Comparison of ENCODE assay signal across 9 mouse cellular contexts in the genomic region with DNA sequence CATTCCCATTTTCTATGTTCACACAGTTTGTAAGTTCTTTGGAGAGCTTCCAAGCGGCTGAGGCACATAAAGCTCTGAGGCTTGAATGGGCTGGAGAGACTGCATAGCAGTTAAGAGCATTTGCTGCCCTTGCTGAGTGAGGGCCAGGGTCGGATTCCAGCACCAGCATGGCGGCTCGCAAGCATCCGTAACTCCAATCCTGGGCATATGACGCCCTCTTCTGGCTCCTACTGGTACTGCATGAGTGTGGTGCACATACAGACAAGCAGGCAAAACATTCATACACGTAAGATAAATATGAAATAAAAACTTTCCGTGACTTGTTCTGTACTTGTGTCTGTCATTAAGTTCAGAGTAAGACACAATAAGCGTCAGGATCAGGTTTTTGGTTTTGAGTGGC. TPM values are rescaled to one million over a fixed set of nuclear protein-coding genes. Genes with fewer than 3 reads are reported as not detected.
DNase-seq lines count a peak whose midpoint lies in the region; ATAC-seq and TF ChIP-seq lines count a peak whose summit lies in the region.
"Had no signal": no experiment of that assay in that cellular context is flagged by ENCODE, and none has a peak within 500 bp of the region (broad histone marks: within the 10 kb centered on the region; RNA-seq: fewer than 3 reads in every experiment).

No protein-coding gene starts in this region.

- peak; percentile 74 for TF ChIP-seq CTCF in intestine, postnatal 0 days (IDR thresholded peaks at IDR 0.05; ENCODE audit: low read depth)

- DNase-seq in MN1 (ENCODE audit: low spot score), result peak; percentile 16
- peak; percentile 56 for DNase-seq in embryonic facial prominence, embryonic 10.5 days (ENCODE audit: low spot score)
- DNase-seq in kidney, postnatal 10 days, result peak; percentile 68
- peak; percentile 47 for DNase-seq in mesoderm, embryonic 11.5 days (ENCODE audit: low read depth, low spot score)
- DNase-seq in ovary, postnatal 10 days (ENCODE audit: low spot score), result no peak
- DNase-seq in cerebellum, adult 11-12 months, result no peak

- no peak overlapping the region for H3K4me3 ChIP-seq in intestine, postnatal 0 days (ENCODE audit: low read depth, low read length)
- no peak overlapping the region for H3K4me3 ChIP-seq in intestine, embryonic 15.5 days (replicated peaks)
- H3K4me3 ChIP-seq in embryonic facial prominence, embryonic 10.5 days, result 0 out of 2 replicates have a peak overlapping the region, but pooled peaks have one; percentile 27
- H3K4me3 ChIP-seq: neural tube, embryonic 12.5 days had no signal

- no peak for ATAC-seq in intestine, postnatal 0 days
- ATAC-seq in intestine, embryonic 15.5 days, result no peak

- H3K4me1 ChIP-seq in intestine, postnatal 0 days (replicated peaks; ENCODE audit: control insufficient read depth, insufficient read depth, low read length), result no peaks in the 10 kb centered on the region
- peaks cover 11% of the 10 kb centered on the region; the same call in 1 of the 2 replicates for H3K4me1 ChIP-seq in intestine, embryonic 15.5 days (replicated peaks)
- peaks cover 41% of the 10 kb centered on the region for H3K4me1 ChIP-seq in embryonic facial prominence, embryonic 10.5 days
- H3K4me1 ChIP-seq: neural tube, embryonic 12.5 days had no signal

- H3K36me3 ChIP-seq in intestine, postnatal 0 days (ENCODE audit: control insufficient read depth, insufficient read depth), result no peaks in the 10 kb centered on the region
- H3K36me3 ChIP-seq in intestine, embryonic 15.5 days, result no peaks in the 10 kb centered on the region
- H3K36me3 ChIP-seq in embryonic facial prominence, embryonic 10.5 days (replicated peaks), result no peaks in the 10 kb centered on the region
- H3K36me3 ChIP-seq: neural tube, embryonic 12.5 days had no signal

- no peak overlapping the region for H3K27ac ChIP-seq in intestine, postnatal 0 days (ENCODE audit: low read depth, low read length)
- no peak overlapping the region for H3K27ac ChIP-seq in intestine, embryonic 15.5 days
- peak overlapping the region; percentile 75 for H3K27ac ChIP-seq in embryonic facial prominence, embryonic 10.5 days (replicated peaks)
- H3K27ac ChIP-seq: neural tube, embryonic 12.5 days had no signal

- no peaks in the 10 kb centered on the region for H3K27me3 ChIP-seq in intestine, postnatal 0 days (replicated peaks; ENCODE audit: control insufficient read depth, insufficient read depth, low read length)
- H3K27me3 ChIP-seq in intestine, embryonic 15.5 days (replicated peaks), result no peaks in the 10 kb centered on the region
- no peaks in the 10 kb centered on the region for H3K27me3 ChIP-seq in embryonic facial prominence, embryonic 10.5 days (replicated peaks; ENCODE audit: low read depth, poor library complexity, severe bottlenecking)
- H3K27me3 ChIP-seq: neural tube, embryonic 12.5 days had no signal

- 55% methylated on average over 9 of the region's 9 CpGs for WGBS in intestine, postnatal 0 days
- 60% methylated on average over 9 of the region's 9 CpGs for WGBS in intestine, embryonic 15.5 days
- WGBS in embryonic facial prominence, embryonic 10.5 days, result 54% methylated on average over 9 of the region's 9 CpGs

- no peaks in the 10 kb centered on the region for H3K9me3 ChIP-seq in intestine, postnatal 0 days (ENCODE audit: control insufficient read depth)
- H3K9me3 ChIP-seq in intestine, embryonic 15.5 days, result no peaks in the 10 kb centered on the region
- no peaks in the 10 kb centered on the region for H3K9me3 ChIP-seq in embryonic facial prominence, embryonic 10.5 days

- no peak overlapping the region for H3K9ac ChIP-seq in intestine, postnatal 0 days (ENCODE audit: low read depth, low read length)
- H3K9ac ChIP-seq in intestine, embryonic 15.5 days, result no peak overlapping the region
- H3K9ac ChIP-seq: neural tube, embryonic 12.5 days had no signal

- H3K4me2 ChIP-seq in intestine, postnatal 0 days (replicated peaks; ENCODE audit: low read depth), result no peak overlapping the region
- no peak overlapping the region for H3K4me2 ChIP-seq in intestine, embryonic 15.5 days (replicated peaks)
- H3K4me2 ChIP-seq: neural tube, embryonic 12.5 days had no signal

RNA-seq across cellular contexts. Expression of gene Tnfsfm13, which starts 19.6 kb away (rescaled TPM):
- polyA plus RNA-seq in intestine, postnatal 0 days (2015; fragmentation: Nextera tagmentation; extraction: Ambion mirVana), result 4.1 and 4.8 TPM in 2 replicates
- polyA plus RNA-seq in intestine, embryonic 15.5 days (2015; fragmentation: Nextera tagmentation; extraction: Ambion mirVana), result 2.6 and 3.1 TPM in 2 replicates
- 0.88 and 1.3 TPM in 2 replicates for polyA plus RNA-seq in embryonic facial prominence, embryonic 10.5 days (2016; fragmentation: Nextera tagmentation; extraction: Ambion mirVana)

RNA-seq across cellular contexts. Expression of gene Tnfsf12, which starts 19.8 kb away (rescaled TPM):
- 6.6 and 7.2 TPM in 2 replicates for polyA plus RNA-seq in intestine, postnatal 0 days (2015; fragmentation: Nextera tagmentation; extraction: Ambion mirVana)
- 6.6 and 7.0 TPM in 2 replicates for polyA plus RNA-seq in intestine, embryonic 15.5 days (2015; fragmentation: Nextera tagmentation; extraction: Ambion mirVana)
- 1.2 and 2.2 TPM in 2 replicates for polyA plus RNA-seq in embryonic facial prominence, embryonic 10.5 days (2016; fragmentation: Nextera tagmentation; extraction: Ambion mirVana)

RNA-seq across cellular contexts. Expression of gene Tnfsf13, which starts 29.9 kb away (rescaled TPM):
- polyA plus RNA-seq in intestine, postnatal 0 days (2015; fragmentation: Nextera tagmentation; extraction: Ambion mirVana), result 1.6 and 1.8 TPM in 2 replicates
- 0.33 and 0.54 TPM in 2 replicates for polyA plus RNA-seq in intestine, embryonic 15.5 days (2015; fragmentation: Nextera tagmentation; extraction: Ambion mirVana)
- 0.15 TPM in 1 of 2 replicates, not detected in the other for polyA plus RNA-seq in embryonic facial prominence, embryonic 10.5 days (2016; fragmentation: Nextera tagmentation; extraction: Ambion mirVana)

RNA-seq across cellular contexts. Expression of gene Senp3, which starts 33.6 kb away (rescaled TPM):
- 26.7 and 27.6 TPM in 2 replicates for polyA plus RNA-seq in intestine, postnatal 0 days (2015; fragmentation: Nextera tagmentation; extraction: Ambion mirVana)
- 62.1 and 63.9 TPM in 2 replicates for polyA plus RNA-seq in intestine, embryonic 15.5 days (2015; fragmentation: Nextera tagmentation; extraction: Ambion mirVana)
- polyA plus RNA-seq in embryonic facial prominence, embryonic 10.5 days (2016; fragmentation: Nextera tagmentation; extraction: Ambion mirVana), result 136 and 141 TPM in 2 replicates

RNA-seq across cellular contexts. Expression of gene Polr2a, which starts 43.0 kb away (rescaled TPM):
- 13.3 and 14.0 TPM in 2 replicates for polyA plus RNA-seq in intestine, postnatal 0 days (2015; fragmentation: Nextera tagmentation; extraction: Ambion mirVana)
- 18.1 and 19.1 TPM in 2 replicates for polyA plus RNA-seq in intestine, embryonic 15.5 days (2015; fragmentation: Nextera tagmentation; extraction: Ambion mirVana)
- 31.3 and 34.9 TPM in 2 replicates for polyA plus RNA-seq in embryonic facial prominence, embryonic 10.5 days (2016; fragmentation: Nextera tagmentation; extraction: Ambion mirVana)

Comparison
In these comparisons a context has a peak if more than half of its experiments do, and no peak if none do; other contexts are left out.
1. DNase-seq: peak in MN1 (single experiment), embryonic facial prominence, embryonic 10.5 days (single experiment), kidney, postnatal 10 days (single experiment) and mesoderm, embryonic 11.5 days (single experiment); none in ovary, postnatal 10 days (single experiment) and cerebellum, adult 11-12 months (single experiment).